Mouse (Mus musculus) CH12.LX (cell line): ENCODE measurements at regions not wholly inside any gene's neighbourhood (a gene's known extent, or its start where the extent isn't known, plus 50 kb on each side); places are given as distances from the start of the nearest gene placed in this dataset.

Source experiments
- DNase-seq: peaks from one replicate; pipeline ENCODE4 v3.0.0-alpha.2; 2013; ENCODE audit errors: extremely low read depth
- H3K27ac ChIP-seq: 2 replicates; pipeline ENCODE4 v1.5.1; 2012; ENCODE audit warnings: low read depth, mild to moderate bottlenecking, control low read depth, moderate library complexity; ENCODE audit not compliant: insufficient read depth
- H3K27me3 ChIP-seq: replicated peaks from 2 replicates; pipeline ENCODE3; 2012; ENCODE audit warnings: inconsistent platforms
- H3K36me3 ChIP-seq, 2 experiments: replicated peaks in 1 of 2; 2 replicates each; pipeline versions ENCODE3 to v1.6.1; 2012; ENCODE audit warnings: inconsistent platforms in 1 of 2, low read length in 1 of 2, mild to moderate bottlenecking in 1 of 2, mixed read lengths in 1 of 2, moderate library complexity in 1 of 2; ENCODE audit not compliant: control insufficient read depth in 1 of 2, insufficient read depth in 1 of 2
- H3K4me1 ChIP-seq, 2 experiments: 2 replicates each; pipeline ENCODE4 v1.6.1; 2012; ENCODE audit warnings: inconsistent platforms in 1 of 2, moderate library complexity in 1 of 2; ENCODE audit not compliant: insufficient read depth in 2 of 2, control insufficient read depth in 1 of 2
- H3K4me2 ChIP-seq: 2 replicates; pipeline ENCODE4 v1.6.1; 2012; ENCODE audit warnings: low read depth, mild to moderate bottlenecking, control low read depth; ENCODE audit not compliant: poor library complexity, insufficient read depth, severe bottlenecking
- H3K4me3 ChIP-seq, 3 experiments: fragments of 150-350 bp in 1 of 3; sonication (generic) in 1 of 3; replicated peaks in 1 of 3; 2 replicates each; pipeline versions ENCODE3 to v1.5.1; 2011 to 2012; ENCODE audit warnings: low read depth in 2 of 3, low read length in 2 of 3, mild to moderate bottlenecking in 2 of 3, moderate library complexity in 2 of 3, control low read depth in 1 of 3, improper control_type of control experiment in 1 of 3, inconsistent platforms in 1 of 3, mixed read lengths in 1 of 3; ENCODE audit not compliant: poor library complexity in 1 of 3
- H3K79me2 ChIP-seq: replicated peaks from 2 replicates; pipeline ENCODE4 v1.6.1; 2012; ENCODE audit warnings: mild to moderate bottlenecking, moderate library complexity; ENCODE audit not compliant: control insufficient read depth, poor library complexity, insufficient read depth, severe bottlenecking; ENCODE audit errors: extremely low read depth
- H3K9ac ChIP-seq: 2 replicates; pipeline ENCODE4 v1.6.1; 2012; ENCODE audit warnings: low read depth, mild to moderate bottlenecking, control low read depth, moderate library complexity; ENCODE audit not compliant: insufficient read depth
- H3K9me3 ChIP-seq: replicated peaks from 2 replicates; pipeline ENCODE3; 2012; ENCODE audit warnings: low read length, inconsistent platforms, mixed read lengths
- CHD2 ChIP-seq: IDR thresholded peaks from 2 replicates; pipeline ENCODE4 v1.6.1; 2011; ENCODE audit warnings: low read length, improper control_type of control experiment
- CTCF ChIP-seq, 2 experiments: IDR thresholded peaks in 1 of 2; conservative IDR thresholded peaks in 1 of 2; 2 replicates each; pipeline ENCODE4 v1.5.1; 2011 to 2012; ENCODE audit warnings: low read depth in 2 of 2, low read length in 2 of 2, improper control_type of control experiment in 1 of 2, inconsistent platforms in 1 of 2, mild to moderate bottlenecking in 1 of 2, moderate library complexity in 1 of 2
- E2F4 ChIP-seq: IDR thresholded peaks from 2 replicates; pipeline ENCODE4 v1.6.1; 2011; ENCODE audit warnings: low read depth, low read length, improper control_type of control experiment; ENCODE audit not compliant: insufficient replicate concordance
- ELF1 ChIP-seq: IDR thresholded peaks from 2 replicates; pipeline ENCODE4 v1.6.1; 2014; ENCODE audit warnings: low read depth, mild to moderate bottlenecking, inconsistent platforms, low read length, improper control_type of control experiment
- ETS1 ChIP-seq: conservative IDR thresholded peaks from 2 replicates; pipeline ENCODE4 v1.6.1; 2012; ENCODE audit warnings: low read depth, mild to moderate bottlenecking, inconsistent platforms, low read length, improper control_type of control experiment, moderate library complexity
- HCFC1 ChIP-seq: IDR thresholded peaks from 2 replicates; pipeline ENCODE4 v1.6.1; 2012; ENCODE audit warnings: low read depth, mild to moderate bottlenecking, inconsistent platforms, low read length, improper control_type of control experiment
- IRF4 ChIP-seq: IDR thresholded peaks from 2 replicates; pipeline ENCODE4 v1.6.1; 2014; ENCODE audit warnings: low read depth, mild to moderate bottlenecking, inconsistent platforms, low read length, improper control_type of control experiment
- JUN ChIP-seq: IDR thresholded peaks from 2 replicates; pipeline ENCODE4 v1.6.1; 2011; ENCODE audit warnings: low read depth, mild to moderate bottlenecking, low read length, improper control_type of control experiment, moderate library complexity; ENCODE audit not compliant: insufficient read depth
- JUND ChIP-seq: conservative IDR thresholded peaks from 2 replicates; pipeline ENCODE4 v1.6.1; 2011; ENCODE audit warnings: low read depth, low read length, improper control_type of control experiment
- KAT2A ChIP-seq: IDR thresholded peaks from 2 replicates; pipeline ENCODE4 v1.6.1; 2012; ENCODE audit warnings: low read length, improper control_type of control experiment, inconsistent platforms; ENCODE audit not compliant: insufficient replicate concordance
- MAFK ChIP-seq: IDR thresholded peaks from 2 replicates; pipeline ENCODE4 v1.6.1; 2011; ENCODE audit warnings: low read length, improper control_type of control experiment; ENCODE audit not compliant: insufficient replicate concordance
- MXI1 ChIP-seq: IDR thresholded peaks from 2 replicates; pipeline ENCODE4 v1.6.1; 2011; ENCODE audit warnings: mild to moderate bottlenecking, low read depth, low read length, improper control_type of control experiment
- MYC ChIP-seq: IDR thresholded peaks from 2 replicates; pipeline ENCODE4 v1.6.1; 2011; ENCODE audit warnings: low read depth, mild to moderate bottlenecking, improper control_type of control experiment, low read length
- NELFE ChIP-seq: IDR thresholded peaks from 2 replicates; pipeline ENCODE4 v1.6.1; 2011; ENCODE audit warnings: low read depth, low read length, improper control_type of control experiment
- NRF1 ChIP-seq: IDR thresholded peaks from 2 replicates; pipeline ENCODE4 v1.6.1; 2014; ENCODE audit warnings: low read depth, mild to moderate bottlenecking, inconsistent platforms, low read length, improper control_type of control experiment, moderate library complexity
- PAX5 ChIP-seq: IDR thresholded peaks from 2 replicates; pipeline ENCODE4 v1.6.1; 2012; ENCODE audit warnings: low read length, inconsistent platforms, mixed read lengths
- POLR2AphosphoS2 ChIP-seq: IDR thresholded peaks from 2 replicates; pipeline ENCODE4 v1.6.1; 2011; ENCODE audit warnings: low read depth, low read length, improper control_type of control experiment
- RAD21 ChIP-seq: IDR thresholded peaks from 2 replicates; pipeline ENCODE4 v1.6.1; 2011; ENCODE audit warnings: low read depth, mild to moderate bottlenecking, low read length, improper control_type of control experiment, moderate library complexity
- RCOR1 ChIP-seq: conservative IDR thresholded peaks from 2 replicates; pipeline ENCODE4 v1.6.1; 2012; ENCODE audit warnings: low read depth, mild to moderate bottlenecking, inconsistent platforms, low read length, improper control_type of control experiment
- TBP ChIP-seq: conservative IDR thresholded peaks from 2 replicates; pipeline ENCODE4 v1.6.1; 2011; ENCODE audit warnings: low read depth, low read length, improper control_type of control experiment
- UBTF ChIP-seq: IDR thresholded peaks from 2 replicates; pipeline ENCODE4 v1.6.1; 2012; ENCODE audit warnings: low read depth, mild to moderate bottlenecking, inconsistent platforms, low read length, improper control_type of control experiment, moderate library complexity
- USF2 ChIP-seq: conservative IDR thresholded peaks from 2 replicates; pipeline ENCODE4 v1.6.1; 2011; ENCODE audit warnings: low read depth, low read length, improper control_type of control experiment
- ZKSCAN1 ChIP-seq: IDR thresholded peaks from 2 replicates; pipeline ENCODE4 v1.6.1; 2012; ENCODE audit warnings: low read depth, inconsistent platforms, low read length, improper control_type of control experiment, borderline replicate concordance
- ZNF384 ChIP-seq: IDR thresholded peaks from 2 replicates; pipeline ENCODE4 v1.6.1; 2012; ENCODE audit warnings: low read depth, low read length, improper control_type of control experiment, inconsistent platforms
- dilution Hi-C: fragments of 300-500 bp; cut with MboI; formaldehyde crosslinking; loops from 2 replicates; pipeline ENCODE4 v1.14.3; 2020; ENCODE audit warnings: low sequenced_read_pairs; ENCODE audit not compliant: extremely low pct_unique_long_range_greater_than_20kb, extremely low pct_ligation_motif_present
- in situ Hi-C: fragments of 300-500 bp; cut with MboI; formaldehyde crosslinking; loops from 3 replicates; pipeline ENCODE4 v1.14.3; 2019; ENCODE audit warnings: low sequenced_read_pairs, low pct_ligation_motif_present, low pct_unique_long_range_greater_than_20kb, mixed read lengths

- Histone ChIP-seq H3K9me3 (no peaks in the 10 kb centered on the region), H3K79me2 (no peaks in the 10 kb centered on the region)
- TF ChIP-seq JUN, result no peak
- no peak for TF ChIP-seq USF2
- no peak for TF ChIP-seq PAX5
- TF ChIP-seq ELF1, result no peak
- TF ChIP-seq HCFC1, result no peak
- TF ChIP-seq CTCF (conservative IDR thresholded peaks at IDR 0.05 in 1 of 2, IDR thresholded peaks at IDR 0.05 in 1 of 2; ENCODE audit: low read depth in 2 of 2, low read length in 2 of 2), result no peak
- TF ChIP-seq ZKSCAN1, result no peak
- no peak for TF ChIP-seq JUND
- TF ChIP-seq ZNF384, result no peak
- TF ChIP-seq, all 38 proteins: peak for 0
- H3K4me1 ChIP-seq, result peaks cover 0 to 5% of the 10 kb centered on the region in 2 experiments; a peak in 1 of 4 replicates
- H3K4me2 ChIP-seq, result no peak overlapping the region
- in situ Hi-C loops (no loop called here), dilution Hi-C loops (no loop called here)
- no peak overlapping the region for H3K27ac ChIP-seq
- DNase-seq, result no peak
- H3K36me3 ChIP-seq, result no peaks in the 10 kb centered on the region
- no peaks in the 10 kb centered on the region for H3K27me3 ChIP-seq
- H3K4me3 ChIP-seq, result no peak overlapping the region
- no peak overlapping the region for H3K9ac ChIP-seq
Observed at GRCm38 (mm10) chr13:102016518-102016917, 248.5 kb upstream of the Pik3r1 start.

GRCm38 (mm10) chr13:102022273-102022672 lies 254.3 kb upstream of the Pik3r1 start:
- TF ChIP-seq MXI1 (no peak), CHD2 (no peak), POLR2AphosphoS2 (no peak), MAFK (no peak), TBP (no peak), NRF1 (no peak), CTCF (conservative IDR thresholded peaks at IDR 0.05 in 1 of 2, IDR thresholded peaks at IDR 0.05 in 1 of 2; ENCODE audit: low read depth in 2 of 2, low read length in 2 of 2) (no peak), RAD21 (no peak), IRF4 (no peak), ETS1 (no peak), E2F4 (no peak), KAT2A (no peak), MYC (no peak), RCOR1 (no peak), UBTF (no peak), NELFE (no peak), ZNF384 (no peak)
- Histone ChIP-seq H3K9ac (no peak overlapping the region), H3K4me3 (no peak overlapping the region), H3K36me3 (no peaks in the 10 kb centered on the region), H3K27me3 (no peaks in the 10 kb centered on the region), H3K27ac (no peak overlapping the region), H3K9me3 (no peaks in the 10 kb centered on the region), H3K79me2 (no peaks in the 10 kb centered on the region), H3K4me1 (peaks cover 0 to 28% of the 10 kb centered on the region in 2 experiments; a peak in 2 of 4 replicates), H3K4me2 (no peak overlapping the region)
- in situ Hi-C loops, result no loop called here
- DNase-seq, result no peak
- dilution Hi-C loops, result no loop called here
